Mouse (Mus musculus) testis, postnatal 10 days (tissue): ENCODE data around the gene Rab7.
"Not testable (repeated sequence)": the region's sequence is repeated elsewhere in the genome, so short reads cannot be mapped to it uniquely, and the experiment has no call there.

Source experiments
- DNase-seq: peaks from one replicate; pipeline ENCODE4 v3.0.0; 2021; ENCODE audit warnings: low spot score

The Rab7 gene

DNA sequence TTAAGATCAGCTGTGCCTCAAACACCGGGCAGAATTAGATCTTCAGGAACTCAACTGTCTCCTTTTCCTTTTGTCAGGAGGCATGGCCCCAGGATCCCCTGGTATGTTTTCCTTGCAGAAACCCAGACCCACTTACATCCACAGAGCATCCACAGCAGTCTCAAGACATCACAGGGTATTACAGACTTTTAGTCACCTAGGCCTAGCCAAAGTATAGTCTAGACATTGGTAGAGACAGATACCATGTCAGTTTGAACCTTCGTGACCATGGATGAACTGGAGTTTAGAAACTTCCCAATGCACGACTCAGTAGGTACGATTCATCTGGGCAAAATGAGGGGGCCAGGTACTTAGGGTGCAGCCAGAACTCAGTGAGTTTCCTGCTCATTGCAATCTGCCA is 46.7 kb downstream of the Rab7 start:
- DNase-seq = no peak

DNA sequence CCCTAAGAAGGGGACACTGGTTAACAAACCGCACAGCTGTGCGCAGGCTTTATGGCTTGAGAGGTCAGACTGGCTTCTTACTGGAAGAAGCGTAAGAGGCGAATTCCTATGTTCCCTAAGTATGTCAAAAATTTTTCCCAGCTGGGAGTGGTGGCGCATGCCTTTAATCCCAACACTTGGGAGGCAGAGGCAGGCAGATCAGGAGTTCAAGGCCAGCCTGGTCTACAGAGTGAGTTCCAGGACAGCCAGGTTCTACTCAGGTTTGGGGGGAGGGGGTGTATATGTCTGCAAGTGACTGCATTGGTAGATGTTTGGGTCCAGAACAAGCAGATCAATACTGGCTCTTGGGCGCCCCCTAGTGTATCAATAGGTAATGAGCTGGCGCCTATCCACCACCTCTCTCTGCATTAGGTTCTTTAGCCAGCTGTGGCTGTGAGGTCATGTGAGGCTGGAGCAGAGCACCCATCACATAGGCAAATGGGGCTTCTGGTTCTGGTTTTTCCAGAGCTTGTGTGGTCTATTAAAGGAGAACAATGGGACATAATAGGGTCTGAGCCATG is 47.3 kb downstream of the Rab7 start:
- peak; percentile 85 for DNase-seq

- DNase-seq = no peak
These were observed 48.5 kb downstream of the Rab7 start for GRCm38 (mm10) chr6:87996606-87997005.

GRCm38 (mm10) chr6:87995519-87995918 is 49.6 kb downstream of the Rab7 start:
- no peak for DNase-seq

DNA sequence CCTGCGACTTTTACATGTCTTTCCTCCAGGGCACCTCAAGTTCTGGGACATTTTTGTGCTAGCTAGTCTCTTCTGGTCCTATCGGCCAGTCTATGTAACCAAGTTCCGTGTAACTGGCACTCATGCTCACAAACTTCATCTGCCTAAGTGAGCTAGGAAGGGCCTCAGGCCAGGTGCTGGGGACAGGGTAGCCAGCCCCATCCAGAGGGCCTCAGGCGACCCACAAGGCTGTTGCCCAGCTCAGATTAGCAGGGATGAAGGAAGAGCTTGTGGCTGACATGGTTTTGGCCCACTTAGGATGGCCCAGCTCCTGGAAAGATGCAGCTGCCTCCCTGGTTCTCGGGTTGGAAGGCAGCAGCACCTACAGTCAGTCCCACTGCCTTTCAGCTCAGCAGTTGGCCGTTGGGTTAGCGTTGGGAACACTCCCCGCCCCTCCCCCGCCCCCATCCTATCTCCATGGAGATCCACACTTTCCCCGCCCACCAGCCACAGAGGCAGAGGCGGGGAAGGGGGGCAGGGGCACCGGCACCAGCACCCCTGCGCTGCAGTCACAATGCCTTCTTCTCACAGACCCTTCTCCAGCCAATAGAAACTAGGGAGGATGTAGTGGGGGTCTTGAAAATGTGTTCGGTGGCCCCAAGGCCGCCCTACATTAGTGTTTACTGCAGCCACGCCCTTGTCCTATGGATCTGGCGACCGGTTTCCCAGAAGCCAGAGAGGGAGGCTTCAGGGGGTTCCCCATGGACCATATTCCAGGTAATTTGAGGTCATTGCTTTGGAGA is 51.1 kb downstream of the Rab7 start:
- peak; percentile 53 for DNase-seq

- DNase-seq = no peak
These were observed 52.3 kb downstream of the Rab7 start for GRCm38 (mm10) chr6:87992733-87993132.

DNA sequence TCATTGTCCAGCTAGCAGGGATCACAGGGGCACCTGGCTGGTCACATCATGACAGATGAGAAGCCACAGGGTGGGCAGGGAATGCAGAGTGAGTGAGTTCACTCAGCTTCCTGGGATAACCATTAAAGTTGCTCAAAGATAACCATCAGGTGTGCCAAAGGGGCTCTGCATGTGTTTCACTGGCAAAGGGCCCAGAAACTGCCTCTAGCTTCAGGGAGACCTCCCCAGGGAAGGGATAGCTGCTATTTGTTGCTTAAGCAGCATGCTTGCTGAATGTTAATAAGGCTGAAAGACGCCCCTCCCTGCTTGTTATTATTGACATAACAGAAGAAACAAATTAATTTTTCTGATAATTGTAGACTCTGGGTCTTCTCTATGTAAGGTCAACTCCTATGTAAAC is 53.2 kb downstream of the Rab7 start:
- no peak for DNase-seq

DNA sequence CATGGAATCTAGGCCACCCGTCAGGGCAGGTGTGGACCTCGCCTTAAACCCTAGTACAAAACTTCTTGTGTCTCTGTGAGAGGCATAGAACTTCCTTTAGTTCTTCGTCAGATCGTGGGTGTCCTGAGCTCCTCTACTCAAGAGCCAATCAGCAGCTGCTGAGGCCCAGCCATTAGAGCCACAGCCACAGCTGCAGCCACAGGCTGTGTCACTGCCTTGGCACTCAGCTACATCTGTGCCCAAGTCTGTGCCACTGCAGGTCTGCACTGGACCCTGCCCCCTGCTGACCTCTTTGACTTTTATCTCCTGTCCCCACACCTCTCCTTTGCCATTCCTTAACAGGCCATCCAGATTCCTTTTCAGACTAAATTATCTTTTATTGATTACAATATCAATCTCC is 53.9 kb downstream of the Rab7 start:
- no peak for DNase-seq

- no peak for DNase-seq
These were observed 62.6 kb downstream of the Rab7 start for GRCm38 (mm10) chr6:87982506-87982905.

- DNase-seq = peak; percentile 85
These were observed 63.4 kb downstream of the Rab7 start, which contains the start of gene H1fx for GRCm38 (mm10) chr6:87981547-87982256. H1fx (minus strand) TSS chr6:87981637.

DNA sequence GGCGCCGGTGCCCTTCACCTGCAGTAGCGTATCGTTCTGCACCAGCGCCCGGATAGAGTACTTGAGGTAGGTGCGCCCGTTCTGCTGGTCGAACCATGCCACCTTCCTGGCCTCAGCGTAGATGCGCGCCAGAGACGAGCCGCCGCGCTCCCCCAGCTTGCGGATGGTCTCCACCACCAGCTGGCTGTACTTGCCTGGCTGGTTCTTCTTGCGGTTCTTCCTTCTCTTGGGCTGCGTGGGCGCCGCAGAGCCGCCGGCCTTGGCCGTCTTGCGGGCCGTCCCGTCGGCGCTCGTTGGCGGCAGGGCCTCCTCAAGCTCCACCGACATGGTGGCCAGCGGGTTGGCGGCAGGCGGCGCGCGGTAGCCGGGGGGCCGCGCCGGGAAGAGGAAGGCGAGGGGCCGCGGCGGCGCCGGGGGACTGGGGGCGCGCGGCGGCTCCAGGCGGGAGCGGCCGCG is 64.0 kb downstream of the Rab7 start:
- DNase-seq = peak; percentile 57

DNA sequence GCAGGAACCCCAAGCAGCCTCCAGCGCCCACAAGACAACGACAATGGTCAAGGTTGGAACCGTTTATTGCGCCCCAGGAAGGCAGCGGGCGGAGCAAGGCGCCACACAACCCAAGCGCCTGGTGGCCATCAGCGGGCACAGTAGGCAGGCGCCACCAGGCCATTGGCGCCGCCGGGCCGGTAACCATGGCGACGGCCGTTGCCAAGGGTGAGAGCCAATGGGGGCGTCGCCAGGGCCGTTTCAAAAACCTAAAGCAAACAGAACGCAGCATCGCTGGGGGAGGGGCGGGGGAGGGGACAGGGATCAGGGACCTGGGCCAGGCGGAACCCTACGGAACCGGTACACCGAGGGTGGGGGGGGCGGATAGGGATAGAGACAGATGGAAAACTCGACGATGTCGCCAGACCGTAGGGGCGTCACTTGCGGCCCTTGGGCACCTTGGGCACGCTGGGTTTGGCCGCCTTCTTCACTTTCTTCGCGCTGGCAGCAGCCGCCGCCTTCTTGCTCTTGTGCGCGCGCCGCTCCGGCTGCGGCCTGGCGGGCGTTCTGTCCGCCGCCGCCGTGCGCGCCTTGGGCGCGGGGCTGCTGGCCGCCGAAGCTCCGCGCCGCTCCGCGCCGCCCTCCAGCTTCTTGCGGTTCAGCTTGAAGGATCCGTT is 64.6 kb downstream of the Rab7 start:
- DNase-seq = peak; percentile 86

DNA sequence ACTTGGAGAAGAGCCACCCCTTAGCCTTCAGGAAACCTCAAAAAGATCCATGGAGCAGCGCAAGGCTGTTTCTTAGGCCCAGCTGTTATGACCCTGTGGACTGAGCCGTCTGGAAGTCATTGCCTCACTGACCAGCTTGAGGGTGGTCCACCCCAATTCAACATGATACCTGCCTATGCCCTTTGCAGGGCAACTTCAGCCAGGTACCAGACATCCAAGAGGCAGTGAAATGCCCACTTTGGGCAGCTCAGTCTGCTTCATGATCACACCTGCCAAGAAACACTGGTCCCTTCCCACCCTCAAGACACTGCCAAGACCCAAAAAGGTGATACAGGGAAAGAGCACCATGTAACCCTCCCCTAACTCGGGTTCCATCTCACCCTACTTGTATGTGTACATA is 65.3 kb downstream of the Rab7 start:
- no peak for DNase-seq

- DNase-seq = no peak
These were observed 75.0 kb downstream of the Rab7 start for GRCm38 (mm10) chr6:87970041-87970440.

DNA sequence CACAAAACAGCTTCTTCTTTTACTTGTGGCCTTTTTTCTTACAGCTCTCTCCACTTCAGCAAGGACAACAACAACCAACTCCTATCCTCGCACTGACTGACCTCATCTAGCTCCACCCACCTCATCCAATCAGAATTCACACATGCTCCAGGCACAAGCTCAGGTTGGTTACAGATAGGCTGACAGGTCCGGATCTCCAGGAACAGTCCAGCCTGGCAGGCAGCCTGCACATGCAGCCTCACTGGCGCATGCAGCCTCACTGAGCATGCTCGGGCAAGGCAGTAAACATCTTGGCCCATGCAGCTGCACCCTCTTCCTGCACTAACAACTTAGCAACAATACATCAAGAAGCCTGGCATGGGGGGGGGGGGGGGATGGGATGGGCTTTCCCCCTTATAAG is 82.6 kb downstream of the Rab7 start:
- DNase-seq = not testable (repeated sequence)
